Mouse (Mus musculus) spleen, adult 18-20 months (tissue): Measurements from ENCODE around the gene Nfil3.

Experiments
- DNase-seq, 2 experiments: peaks; one replicate each; pipeline ENCODE4 v3.0.0; 2022; ENCODE audit warnings: mixed read lengths in 2 of 2

The Nfil3 gene

DNA sequence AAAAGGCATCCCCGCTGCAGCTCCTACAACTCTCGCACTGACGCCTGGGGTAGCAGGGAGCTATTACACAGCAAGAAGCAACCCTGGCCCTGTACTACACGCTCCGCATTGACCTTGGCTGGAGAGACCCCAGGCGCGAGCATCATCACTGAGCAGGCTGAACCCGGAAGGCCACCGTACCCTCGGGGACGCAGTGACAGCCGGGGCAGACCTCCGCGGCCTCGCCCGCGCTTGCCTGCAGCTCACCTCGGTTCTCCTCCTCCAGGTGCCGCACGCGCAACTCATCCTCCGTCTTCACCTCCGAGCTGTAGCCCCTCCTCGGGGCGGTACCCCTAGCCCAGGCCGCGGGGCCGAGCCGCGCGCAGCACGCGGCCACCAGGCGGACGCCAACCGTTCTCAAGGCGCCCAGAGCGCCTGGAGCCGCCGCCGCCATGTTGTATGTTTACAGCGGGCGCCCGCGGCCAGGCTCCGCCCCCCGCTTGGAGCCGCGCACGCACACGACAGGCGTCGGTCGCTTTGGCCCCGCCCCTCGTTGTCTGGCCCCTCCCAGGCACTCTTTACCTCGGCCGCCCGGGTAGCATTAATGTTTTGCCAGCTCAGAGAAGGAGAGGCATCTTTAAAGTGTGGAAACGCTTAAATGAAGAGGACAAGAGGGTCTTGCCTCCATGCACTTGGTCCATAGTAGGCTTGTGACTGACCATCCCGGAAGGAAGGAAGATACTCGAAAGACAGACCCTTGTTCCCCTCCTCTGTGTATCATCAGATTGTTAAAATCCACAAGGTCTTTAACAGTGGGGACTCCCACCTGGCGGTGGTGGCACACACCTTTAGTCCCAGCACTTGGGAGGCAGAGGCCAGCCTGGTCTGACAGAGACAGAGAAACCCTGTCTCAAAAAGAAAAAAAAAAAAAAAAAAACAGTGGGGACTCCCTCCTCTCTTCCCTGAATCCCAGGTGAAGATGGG, 51.4 kb downstream of the Nfil3 start, which contains the start of gene Auh:
Gene Auh, minus strand, starts transcription at position 473 of the 963 bp plus-strand sequence.
- DNase-seq: peak; percentile 77 to 86

- no peak for DNase-seq
Measured at GRCm38 (mm10) chr13:52928392-52928791, 52.5 kb downstream of the Nfil3 start.

GRCm38 (mm10) chr13:52924457-52924856, 56.4 kb downstream of the Nfil3 start:
- DNase-seq: no peak

GRCm38 (mm10) chr13:52921966-52922365, 58.9 kb downstream of the Nfil3 start:
- no peak for DNase-seq

DNA sequence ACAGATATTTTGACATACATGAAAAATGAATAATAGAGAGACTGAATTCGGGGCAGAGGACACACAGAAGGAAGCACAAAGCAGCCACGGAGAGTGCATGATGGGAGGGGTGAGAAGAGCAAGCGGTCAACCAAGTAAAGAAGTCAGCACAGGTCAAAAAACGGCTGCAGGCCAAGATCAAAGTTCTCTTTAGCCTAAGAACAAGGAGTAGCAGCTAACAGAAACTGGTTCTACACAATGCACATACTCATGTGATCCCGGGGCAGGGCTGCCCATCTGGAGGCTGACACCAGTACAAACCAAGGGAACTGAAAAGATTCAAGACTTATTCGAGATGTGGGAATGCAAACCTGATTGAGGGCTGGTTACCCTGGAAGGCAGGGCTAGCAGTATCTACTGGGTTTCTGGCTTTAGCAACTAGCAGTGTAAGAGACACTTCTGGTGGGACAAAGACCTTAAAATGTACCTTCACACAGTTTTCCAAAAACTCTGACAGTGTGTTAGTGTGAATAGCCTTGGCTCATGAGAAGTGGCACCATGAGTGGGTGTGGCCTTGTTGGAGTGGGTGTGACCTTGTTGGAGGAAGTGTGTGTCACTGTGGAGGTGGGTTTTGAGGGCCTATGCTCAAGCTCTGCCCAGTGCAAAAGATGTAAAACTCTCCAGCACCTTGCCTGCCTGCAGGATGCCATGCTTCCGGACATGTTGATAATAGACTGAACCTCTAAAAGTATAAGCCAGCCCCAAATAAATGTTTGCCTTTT, 59.6 kb downstream of the Nfil3 start:
- no peak for DNase-seq

GRCm38 (mm10) chr13:52919790-52920352, 61.0 kb downstream of the Nfil3 start:
- no peak for DNase-seq

DNA sequence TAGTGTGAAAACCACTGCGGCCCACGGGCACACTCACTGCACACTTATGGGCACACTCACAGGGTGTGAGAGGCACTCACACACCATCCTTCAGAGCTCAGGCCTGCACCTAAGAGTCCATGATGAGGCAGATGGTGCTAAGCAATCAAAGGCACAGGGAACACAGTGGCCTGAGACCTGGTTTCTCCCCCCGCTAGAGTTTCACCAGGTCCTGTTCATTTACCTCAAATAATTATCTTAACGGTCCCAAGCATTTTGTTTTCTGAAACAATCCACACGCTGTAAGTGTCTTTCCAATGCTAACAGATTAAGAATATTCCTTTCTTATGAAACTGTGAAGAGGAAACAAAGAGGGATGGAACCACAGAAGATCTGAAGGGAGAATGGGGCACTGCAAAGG, 62.5 kb downstream of the Nfil3 start:
- DNase-seq: no peak
